Mouse (Mus musculus): ENCODE results near the gene Stat4. TPM values are rescaled to one million over a fixed set of nuclear protein-coding genes. Genes with fewer than 3 reads are reported as not detected.

Gene Stat4
- polyA plus RNA-seq (2012; rRNA removed), result 0.48 and 0.60 TPM in 2 replicates

DNA sequence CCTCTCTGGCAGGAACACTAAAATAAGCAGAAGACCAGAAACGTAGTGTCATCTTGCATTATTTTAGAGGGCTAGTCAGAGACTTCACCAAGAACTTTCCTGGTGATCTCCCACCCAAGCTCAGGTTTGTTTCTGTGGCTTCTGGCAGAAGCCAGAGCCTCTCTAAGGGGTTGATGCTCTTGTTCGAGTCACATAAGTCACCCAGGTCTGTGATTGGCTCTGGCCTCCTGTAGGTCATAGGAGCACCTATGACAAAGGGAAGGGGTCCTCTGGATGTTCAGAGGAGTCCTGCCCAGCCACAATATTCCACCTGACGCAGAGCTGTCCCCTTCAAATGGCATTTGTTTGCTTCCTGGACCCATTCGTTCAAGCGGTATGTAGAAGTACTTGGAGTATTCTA, at the start of gene Stat4:
Stat4 (plus strand) TSS at position 301 of the 400 bp plus-strand sequence.

DNA sequence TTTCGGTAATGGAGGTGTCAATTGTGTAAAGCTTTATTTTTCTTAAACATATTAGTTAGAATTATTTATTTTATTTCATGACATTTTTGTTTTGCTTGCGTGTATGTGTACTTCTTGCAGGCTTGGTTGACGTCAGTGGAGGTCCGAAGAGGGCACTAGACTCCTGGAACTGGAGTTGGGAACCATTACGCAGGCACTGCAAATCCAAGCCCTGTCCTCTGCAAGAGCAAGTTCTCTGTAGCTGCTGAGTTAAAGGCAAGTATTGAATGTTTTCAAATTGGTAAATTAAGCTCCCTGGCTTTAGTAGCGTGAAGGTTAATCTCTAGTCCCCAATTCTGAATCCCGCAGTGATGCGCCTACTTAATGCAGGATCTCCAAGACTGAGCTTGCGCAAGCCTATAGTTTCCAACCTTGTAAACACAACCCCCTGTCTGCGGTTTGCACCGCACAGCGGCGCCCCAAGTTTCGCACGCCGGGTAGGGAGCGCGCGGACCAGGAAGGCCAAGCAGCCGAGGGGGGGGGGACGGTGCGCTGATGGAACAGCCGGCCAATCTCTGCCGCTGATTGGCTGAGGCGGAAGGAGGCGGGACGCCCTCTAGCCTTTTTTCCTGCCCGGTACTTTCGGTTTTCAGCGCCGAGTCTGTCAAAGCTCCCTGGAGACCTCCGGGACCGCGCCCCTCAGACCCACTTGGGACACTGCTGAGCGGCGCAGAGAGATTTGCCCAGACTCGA, 132.1 kb downstream of the Stat4 start, which contains the start of gene Stat1:
Stat1 (plus strand) TSS at position 581 of the 732 bp plus-strand sequence.

Other genes starting within 250 kb of the Stat4 start
- gene Myo1b, start 71.1 kb upstream of the Stat4 start, polyA plus RNA-seq (2012; rRNA removed), result 50.4 and 53.7 TPM in 2 replicates
- gene Stat1, start 132.3 kb downstream of the Stat4 start, polyA plus RNA-seq (2012; rRNA removed), result 11.1 and 13.9 TPM in 2 replicates
- 234 and 245 TPM in 2 replicates for gene Gls, start 246.1 kb downstream of the Stat4 start, polyA plus RNA-seq (2012; rRNA removed)

Data from central nervous system, embryonic 18 days (tissue).